Mouse (Mus musculus) kidney, adult 2 months (tissue): Measurements from ENCODE around the gene Tmem240.

Experiments used
- CTCF ChIP-seq: fragments of 200-500 bp; conservative IDR thresholded peaks from 2 replicates; pipeline ENCODE4 v1.5.1; 2011; ENCODE audit warnings: low read depth, mild to moderate bottlenecking, control low read depth, low read length, moderate library complexity, mixed read lengths; ENCODE audit not compliant: insufficient read depth, insufficient read length
- POLR2A ChIP-seq: fragments of 200-500 bp; IDR thresholded peaks from one replicate; pipeline ENCODE4 v1.6.1; 2011; ENCODE audit warnings: low read depth, low read length, control low read depth

DNA sequence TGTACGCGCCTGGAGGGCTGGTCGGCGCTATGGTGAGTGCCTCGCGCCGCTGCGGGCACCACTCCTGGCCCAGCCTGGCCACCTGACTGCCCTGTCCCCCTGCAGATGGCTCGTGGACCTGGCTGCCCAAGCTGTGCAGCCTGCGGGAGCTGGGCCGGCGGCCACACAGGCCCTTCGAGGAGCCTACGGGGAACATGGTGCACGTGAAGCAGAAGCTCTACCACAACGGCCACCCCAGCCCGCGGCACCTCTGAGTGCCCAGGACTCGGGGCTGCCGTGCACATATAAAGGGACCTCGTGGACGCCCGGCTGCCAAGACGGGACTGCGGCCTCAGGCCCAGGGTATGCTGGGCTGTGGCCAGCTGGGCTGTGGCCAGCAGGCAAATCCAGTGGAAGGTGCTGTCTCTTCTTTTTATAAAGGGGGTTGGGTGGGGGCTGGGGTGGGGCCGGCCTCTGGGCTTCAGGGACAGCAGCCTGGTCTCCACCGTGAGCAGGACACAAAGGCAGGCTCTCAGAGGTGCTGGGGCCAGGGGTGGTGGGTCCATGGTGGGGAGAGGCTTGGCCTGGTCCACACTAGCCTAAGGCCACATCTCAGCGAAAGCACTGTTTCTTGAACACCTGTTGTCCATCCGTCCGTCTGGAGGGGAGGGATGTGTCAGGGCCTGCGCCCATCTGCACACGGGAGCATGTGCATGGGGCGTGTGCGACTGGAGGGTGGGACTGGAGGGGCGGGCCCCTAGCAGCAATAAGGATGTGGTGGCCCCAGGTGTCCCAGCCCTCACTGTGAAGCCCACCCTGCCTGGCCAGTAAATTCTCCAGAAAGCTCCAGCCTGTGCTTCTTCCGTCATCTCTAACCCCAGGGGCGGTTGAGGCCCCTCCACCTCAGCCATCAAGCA lies 5.4 kb downstream of the Tmem240 start:
- TF ChIP-seq POLR2A (no peak), CTCF (no peak)
